Mouse (Mus musculus) spleen, adult 2 months (tissue): ENCODE data around the gene Bphl.

Experiments used
- CTCF ChIP-seq: fragments of 200-500 bp; IDR thresholded peaks from 2 replicates; pipeline ENCODE4 v1.5.1; 2011; ENCODE audit warnings: mild to moderate bottlenecking, inconsistent platforms; ENCODE audit not compliant: insufficient read depth, insufficient read length, insufficient replicate concordance; ENCODE audit errors: extremely low read depth
- POLR2A ChIP-seq: fragments of 200-500 bp; IDR thresholded peaks from 2 replicates; pipeline ENCODE4 v1.6.1; 2011; ENCODE audit warnings: low read depth, low read length, inconsistent platforms

DNA sequence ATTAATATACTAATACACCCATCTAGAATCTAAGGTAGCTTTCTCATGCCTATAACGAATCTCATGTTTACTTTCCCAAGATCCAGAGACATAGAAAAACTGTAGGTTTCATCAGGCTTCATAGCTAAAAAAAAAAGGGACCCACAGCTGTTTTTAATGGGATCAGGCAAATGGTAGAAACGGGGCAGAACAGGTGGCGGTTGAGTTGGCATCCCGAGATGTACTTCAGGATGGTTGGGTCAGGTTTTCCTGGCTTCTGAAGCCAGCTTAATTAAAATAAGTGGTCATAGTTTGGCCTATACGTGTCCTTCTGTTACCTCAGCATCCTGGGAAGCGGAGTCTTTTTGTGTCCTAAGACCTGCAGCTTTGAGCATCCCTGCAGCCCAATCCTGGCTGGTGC, 34.4 kb downstream of the Bphl start:
- TF ChIP-seq POLR2A (no peak), CTCF (no peak)
